Mouse (Mus musculus): ENCODE results near the gene Pepd. TPM values are rescaled to one million over a fixed set of nuclear protein-coding genes. Genes with fewer than 3 reads are reported as not detected.

Gene Pepd
- total RNA-seq (2021), result 52.8 and 53.9 TPM in 2 replicates
- long read RNA-seq, experiment 1, transcript Pepd-202 (3 exons, 1,043 nt), result minor isoform, 10 of 148 reads
- long read RNA-seq, experiment 1, transcript Pepd-201 (15 exons, 1,881 nt), result major isoform, 129 of 148 reads
- long read RNA-seq, experiment 1, partial matches to known transcripts, result 6 of 148 reads
- long read RNA-seq, experiment 1, other reads (novel, unspliced or antisense), result 3 of 148 reads
- long read RNA-seq, experiment 2, transcript Pepd-202 (3 exons, 1,043 nt), result minor isoform, 9 of 115 reads
- long read RNA-seq, experiment 2, transcript Pepd-201 (15 exons, 1,881 nt), result major isoform, 90 of 115 reads
- long read RNA-seq, experiment 2, partial matches to known transcripts, result 9 of 115 reads
- long read RNA-seq, experiment 2, other reads (novel, unspliced or antisense), result 5 of 115 reads

DNA sequence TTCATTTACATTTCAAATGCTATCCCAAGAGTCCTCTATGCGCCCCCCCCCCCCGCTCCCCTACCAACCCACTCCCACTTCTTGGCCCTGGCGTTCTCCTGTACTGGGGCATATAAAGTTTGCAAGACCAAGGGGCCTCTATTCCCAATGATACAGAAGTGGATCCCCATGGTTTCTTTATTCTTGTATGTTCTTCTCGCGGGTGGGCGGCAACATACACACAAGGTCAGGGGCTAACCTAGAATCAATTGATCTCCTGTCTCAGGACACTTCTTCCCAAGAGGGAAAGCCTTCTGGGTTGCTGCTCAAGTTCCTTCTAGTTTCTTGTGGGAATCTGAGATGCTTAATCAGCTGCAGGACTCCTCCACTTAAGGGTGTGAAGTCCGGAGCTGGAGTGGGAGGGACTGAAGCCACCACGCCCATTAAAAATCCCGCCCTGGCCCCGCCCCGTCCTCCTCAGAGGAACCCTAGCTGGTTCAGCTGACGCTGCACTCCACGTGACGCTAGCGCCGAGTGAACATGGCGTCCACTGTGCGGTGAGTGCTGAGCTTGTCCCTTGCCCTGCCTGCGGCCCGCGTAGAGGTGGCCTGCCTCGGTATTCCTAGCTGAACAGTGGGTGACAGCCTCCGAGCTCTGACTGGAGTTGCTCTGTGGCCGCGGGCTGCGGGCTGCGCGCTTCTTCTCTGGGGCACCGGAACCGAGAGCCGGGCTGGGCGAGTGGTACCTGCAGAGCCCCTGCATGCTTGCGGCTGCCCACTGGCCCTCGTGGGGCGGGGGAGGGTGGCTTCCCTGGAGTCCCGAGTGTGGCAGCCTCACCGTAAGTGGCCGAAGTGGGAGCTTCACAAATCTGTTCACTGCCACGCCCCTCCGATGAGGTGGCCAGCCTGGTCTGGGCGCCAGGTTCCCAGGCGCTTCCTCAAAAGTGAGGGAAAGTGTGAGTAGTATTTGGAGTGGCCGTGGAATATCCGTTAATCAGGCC is at the start of gene Pepd:
TSS of gene Pepd (plus strand) at position 461 of the 979 bp plus-strand sequence.
- peak; percentile 94 for DNase-seq

DNA sequence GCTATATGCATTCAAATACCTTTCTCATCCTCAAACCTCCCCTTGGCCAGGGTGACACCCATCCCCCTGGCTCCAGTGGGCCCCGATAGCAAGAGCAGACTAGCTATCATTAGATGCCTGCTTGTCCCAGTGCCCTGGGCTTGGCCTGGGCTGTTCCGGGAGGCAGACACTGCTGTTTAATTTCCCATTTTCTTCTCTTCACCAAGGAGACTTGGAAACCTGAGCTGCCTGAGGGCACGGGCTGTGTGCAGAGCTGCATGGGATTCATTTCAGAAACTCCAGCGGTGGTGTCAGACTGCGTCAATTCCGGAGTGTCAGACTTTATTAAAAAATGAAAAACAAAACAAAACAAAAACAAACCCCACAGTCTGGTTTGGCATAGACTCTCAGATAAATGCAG is 44.9 kb upstream of the Pepd start:
- no peak for DNase-seq

DNA sequence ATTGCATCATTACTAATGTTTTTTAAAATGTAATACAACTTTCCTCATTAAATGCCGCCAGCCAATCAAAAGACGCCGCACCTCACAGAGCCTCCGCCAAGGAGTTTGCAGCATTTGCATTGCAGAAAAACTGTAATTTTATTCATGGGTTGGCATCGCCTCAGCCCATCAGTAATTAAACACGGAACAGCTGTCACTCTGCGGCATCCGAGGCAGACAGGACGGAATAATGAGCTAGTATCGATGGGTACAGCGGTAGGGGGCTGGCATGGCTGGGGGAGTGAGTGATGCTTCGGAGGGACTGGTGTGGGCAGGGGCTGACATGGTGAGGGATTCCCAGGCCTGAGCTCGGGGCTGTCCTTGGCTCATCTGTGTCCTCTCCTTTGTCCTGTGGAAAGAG is 42.5 kb upstream of the Pepd start:
- no peak for DNase-seq

DNA sequence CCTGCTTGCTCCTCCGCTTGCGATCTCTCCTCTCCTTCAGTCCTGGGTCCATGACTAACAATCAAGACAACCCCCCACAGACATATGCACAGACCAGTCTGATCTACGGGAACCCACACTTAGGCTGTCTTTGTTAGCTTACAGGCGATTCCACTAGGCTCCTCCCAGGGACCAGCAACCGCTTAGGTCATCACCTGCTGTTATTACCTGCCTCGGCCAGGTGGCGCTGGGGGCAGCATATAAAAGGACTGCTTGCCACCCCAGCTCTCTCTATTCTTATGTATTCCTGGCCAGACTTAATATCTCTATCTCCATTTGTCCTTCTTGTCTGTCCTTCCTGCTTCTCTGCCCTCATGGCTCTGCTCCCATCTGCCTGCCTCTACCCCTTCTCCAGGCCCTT is 35.4 kb upstream of the Pepd start:
- no peak for DNase-seq

DNA sequence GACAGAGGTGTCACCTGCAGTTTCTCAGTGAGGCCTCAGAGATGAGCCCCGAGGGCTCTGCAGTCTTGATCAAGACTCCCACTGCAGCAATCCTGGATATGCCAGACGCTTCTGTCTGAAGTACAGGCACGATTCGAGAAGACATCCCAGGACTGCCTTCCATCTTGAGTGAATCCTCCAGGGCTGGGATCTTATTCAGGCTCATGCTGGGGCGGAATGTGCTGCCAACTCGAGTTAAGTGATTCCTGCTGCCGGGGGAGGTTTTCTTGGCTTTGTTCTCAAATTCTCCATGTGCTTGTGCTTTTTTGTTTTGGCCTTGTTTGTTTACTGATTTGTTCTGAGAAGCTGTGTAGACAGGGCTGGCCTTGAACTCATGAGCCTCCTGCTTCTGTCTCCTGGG is 34.4 kb upstream of the Pepd start:
- DNase-seq, result no peak

DNA sequence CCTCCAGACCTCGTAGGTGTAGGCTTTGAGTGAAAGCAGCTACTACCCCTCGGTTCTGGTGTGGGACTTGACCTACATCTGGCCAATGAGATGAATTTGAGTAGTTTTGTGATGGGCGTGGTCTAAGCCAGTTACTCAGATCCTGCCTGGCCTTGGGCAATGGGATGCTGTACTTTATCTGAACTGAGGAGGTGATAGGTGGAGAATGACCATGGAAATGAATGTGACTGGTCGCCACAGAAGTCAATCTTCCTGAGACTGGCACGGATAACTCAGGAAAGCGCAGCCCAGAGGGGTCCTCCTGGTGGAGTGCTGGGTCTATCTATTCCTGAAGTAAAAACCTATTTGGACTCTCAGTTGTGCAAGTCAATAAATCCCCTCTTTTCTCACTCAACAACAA is 23.7 kb upstream of the Pepd start:
- peak; percentile 45 for DNase-seq

DNA sequence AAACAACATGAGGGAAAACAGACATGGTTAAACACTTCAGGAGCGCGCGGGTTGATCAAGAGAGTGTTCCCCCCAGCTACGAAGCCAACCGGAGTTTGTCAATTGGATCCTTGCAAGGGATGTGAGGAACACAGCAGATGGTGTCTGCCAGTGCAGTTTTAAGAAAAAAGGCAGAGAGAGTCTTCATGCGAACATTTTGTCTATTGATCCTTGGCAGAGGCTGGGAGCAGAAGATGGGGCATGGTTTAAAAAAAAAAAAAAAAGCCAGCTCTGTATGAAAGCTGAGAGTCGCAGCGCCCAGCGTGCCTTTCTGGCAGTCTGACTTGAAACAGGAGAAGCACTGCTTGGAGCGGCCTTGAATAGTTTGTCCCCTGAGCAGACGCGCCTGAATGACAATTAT is 23.3 kb upstream of the Pepd start:
- DNase-seq, result no peak

DNA sequence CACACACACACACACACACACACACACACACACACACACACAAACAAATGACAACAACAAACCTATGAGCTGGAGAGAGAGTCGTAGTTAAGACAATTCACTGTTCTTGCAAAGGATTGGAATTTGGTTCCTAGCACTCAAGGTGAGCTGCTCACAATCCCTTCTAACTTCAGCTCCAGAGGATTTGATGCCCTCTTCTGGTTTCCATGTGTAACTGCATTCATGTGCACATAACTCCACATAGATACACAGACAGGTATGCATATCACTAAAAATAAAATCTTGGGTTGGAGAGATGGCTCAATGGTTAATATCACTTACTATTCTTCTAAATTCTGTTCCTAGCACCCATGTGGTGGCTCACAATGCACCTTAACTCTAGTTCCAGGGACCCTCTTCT is 19.3 kb upstream of the Pepd start:
- no peak for DNase-seq

DNA sequence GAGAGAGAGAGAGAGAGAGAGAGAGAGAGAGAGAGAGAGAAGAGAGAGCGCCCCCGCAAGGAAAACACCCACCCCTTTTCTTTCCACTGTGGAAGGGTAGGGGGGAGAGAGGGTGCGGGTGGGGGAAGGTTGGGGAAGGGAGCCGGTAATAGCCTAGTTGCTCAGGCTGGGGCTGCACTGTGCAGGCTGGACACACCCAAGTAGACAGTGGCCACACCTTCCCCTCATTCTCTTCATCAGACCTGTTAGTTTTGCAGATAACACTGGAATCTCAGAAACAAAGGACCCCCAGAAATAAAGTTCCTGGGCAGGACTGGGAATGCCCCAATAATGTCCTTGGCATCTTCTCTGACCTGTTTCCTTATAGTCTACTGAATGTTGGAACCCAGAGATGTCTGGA is 15.7 kb upstream of the Pepd start:
- DNase-seq, result no peak

DNA sequence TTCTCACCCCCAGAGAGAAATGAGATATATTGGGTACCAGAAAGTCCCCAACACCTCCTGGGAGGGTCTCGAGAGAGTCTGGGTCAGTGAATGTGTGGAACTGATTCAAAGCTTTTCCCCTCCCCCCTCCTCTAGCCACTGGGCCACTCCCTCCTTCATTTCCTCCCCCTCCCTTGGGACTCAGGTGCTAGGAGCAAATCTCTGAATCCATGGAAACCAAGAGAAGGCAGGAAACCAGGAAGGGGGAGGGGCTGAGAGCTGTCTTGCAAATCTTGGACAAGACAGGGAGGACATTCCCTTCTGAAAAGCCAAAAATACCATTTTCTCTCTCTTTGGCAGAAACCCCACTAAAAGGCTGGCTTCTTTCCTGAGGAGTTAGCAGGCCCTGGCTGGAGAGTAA is 15.1 kb upstream of the Pepd start:
- DNase-seq, result peak; percentile 26

DNA sequence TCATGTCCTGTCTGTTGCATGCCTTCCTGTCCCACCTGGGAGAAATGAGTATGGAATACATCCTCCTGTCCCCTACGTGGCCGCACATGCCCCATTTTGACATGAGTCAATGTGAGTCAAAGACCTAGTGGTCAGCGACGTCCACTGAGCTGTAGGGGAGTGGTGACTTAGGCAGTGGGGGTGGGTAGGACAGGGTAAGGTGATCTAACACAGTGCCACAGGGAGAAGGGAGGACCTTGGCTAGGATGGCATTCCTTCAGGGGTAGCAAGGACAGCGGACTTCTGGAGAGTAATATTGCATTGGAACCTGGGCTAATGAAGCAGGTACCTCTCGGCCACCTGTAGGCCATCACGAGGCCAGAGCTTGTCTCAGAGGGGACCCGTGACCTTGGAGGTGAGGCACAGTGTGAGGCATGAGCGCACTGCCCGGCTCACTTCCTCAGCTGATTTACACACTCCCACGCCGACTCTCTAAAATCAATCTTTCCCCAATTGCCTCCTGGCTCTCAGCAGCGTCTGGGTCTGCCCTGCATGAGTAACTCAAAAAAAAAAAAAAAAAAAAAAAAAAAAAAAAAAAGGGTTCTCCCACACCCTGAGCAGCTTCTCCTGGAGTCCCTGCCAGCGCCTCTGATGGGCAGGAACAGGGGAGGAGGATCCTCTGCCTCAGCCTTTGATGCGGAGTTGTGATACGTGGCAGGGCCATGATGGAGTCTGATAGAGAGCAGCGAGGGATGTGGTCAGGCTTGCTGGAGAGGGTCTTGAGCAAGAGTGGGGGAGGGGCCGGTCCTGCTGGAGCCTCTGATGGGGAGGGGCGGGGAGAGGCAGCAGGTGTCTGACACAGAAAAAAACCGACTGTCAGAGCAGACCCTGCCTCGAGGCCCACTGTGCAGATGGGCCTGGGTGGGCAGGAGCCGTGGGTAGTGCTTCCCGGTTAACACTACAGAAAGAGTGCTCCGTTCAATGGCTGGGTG is 1.8 kb upstream of the Pepd start:
- peak; percentile 39 for DNase-seq

DNA sequence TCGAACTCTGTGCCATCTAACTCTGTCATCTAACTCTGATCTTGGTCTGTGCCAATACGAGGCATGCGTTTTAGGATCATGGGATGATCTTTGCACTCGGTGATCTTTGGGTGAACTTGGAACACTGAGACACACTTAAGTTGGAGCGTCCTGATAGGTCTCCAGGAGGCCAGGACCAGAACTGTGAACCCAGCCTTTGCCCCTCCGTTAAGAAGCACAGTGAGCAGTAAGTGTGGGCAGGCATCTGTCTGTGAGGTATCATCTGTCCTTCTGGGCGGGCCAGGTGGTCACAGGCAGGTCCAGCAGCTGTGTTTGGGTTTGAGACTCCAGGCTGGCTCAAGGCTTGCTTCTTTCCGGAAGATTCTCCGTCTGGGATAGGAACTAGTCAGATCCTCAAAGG is 1.8 kb downstream of the Pepd start:
- no peak for DNase-seq

DNA sequence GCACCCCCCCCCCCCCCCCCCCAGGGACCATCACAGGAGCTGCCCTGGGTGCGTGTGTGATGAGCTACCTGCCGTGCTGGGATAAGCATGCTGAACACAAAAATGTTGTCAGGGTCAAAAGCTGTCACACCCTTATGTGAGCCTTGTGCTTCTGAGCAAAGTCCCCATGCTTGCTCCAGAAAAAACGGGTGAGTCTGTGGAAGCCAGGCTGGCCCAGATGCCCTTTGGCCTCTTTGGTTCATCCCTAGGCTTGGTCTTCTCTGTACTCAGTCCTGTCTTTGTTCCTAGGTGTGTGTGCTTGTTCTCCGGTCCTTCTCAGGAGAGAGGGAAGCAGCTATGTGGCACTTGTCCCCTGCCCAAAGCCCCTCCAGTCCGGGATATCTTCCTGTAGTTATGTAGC is 3.4 kb downstream of the Pepd start:
- DNase-seq, result no peak

DNA sequence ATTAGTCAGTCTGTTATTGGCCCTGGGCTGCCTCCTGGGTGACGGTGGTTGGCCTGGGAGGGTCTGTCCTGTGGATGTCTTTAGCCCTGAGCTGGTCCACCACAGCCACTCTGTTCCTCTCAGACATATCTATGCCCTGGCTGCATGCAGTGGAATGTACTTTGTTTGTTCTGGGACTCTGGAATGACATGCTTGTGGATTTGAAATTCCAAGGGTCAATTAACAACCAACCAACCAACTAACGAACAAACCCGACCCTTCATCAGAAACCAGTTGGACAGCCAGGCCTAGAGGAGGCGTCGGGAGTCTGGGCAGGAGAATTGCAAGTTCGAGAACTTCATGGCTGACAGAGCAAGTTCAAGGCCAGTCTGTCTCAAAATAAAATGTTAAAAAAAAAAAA is 5.4 kb downstream of the Pepd start:
- no peak for DNase-seq

DNA sequence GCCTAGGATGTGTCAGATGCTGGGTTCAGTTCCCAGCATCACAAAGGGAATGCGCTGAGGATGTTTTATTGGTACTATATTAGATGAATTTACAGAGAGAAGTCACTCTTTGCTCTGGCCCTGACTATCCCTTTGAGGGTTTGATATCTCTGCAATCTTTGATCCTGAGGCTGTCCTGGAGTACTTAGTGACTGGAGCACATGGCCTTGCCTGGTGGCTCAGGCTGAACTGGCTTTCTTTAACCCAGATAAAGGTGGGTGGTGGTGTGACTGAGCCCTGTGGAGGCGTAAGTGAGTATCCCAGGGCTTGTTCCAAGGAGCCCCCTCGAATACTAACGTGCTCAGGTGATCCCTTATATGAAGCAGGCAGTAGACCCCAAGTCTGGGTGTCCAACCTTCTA is 5.8 kb downstream of the Pepd start:
- DNase-seq, result no peak

DNA sequence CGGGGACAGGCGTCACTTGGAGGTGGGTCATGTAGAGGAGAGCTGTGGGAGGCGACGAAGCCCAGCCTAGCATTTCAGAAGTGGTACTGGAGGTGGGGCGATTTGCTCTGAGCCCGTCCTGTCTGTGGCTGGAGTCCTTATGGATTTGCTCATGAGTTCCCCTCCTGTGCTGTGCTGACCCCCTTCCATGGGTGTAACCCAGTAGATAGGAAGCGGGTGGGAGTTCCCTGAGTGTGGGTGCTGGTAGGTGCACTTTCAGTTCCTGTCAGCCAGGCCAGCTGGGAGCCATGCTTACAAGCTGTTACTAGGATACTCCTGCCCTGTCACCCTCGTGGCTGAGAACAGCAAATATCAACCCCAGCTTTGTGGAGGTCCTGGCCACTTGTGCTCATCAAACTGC is 6.2 kb downstream of the Pepd start:
- DNase-seq, result no peak

DNA sequence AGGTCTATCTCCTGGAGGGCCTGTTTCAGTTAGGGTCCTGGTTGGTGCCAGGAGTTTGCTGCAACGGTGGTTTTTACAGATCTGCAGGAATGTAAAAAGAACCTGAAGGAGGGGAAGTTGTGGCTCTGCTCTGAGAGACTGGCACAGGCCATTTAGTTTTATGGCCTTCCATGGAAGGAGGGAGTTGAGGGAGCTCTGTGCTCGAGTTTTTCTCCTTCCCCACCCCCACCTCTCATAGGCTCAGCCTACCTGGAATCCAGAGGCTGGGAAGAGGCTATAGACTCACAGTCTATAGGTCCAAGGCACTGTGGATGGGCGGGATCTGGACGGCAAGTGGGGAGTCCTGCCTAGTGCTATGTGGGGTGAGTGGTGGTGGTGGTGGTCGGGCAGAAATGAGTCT is 6.9 kb downstream of the Pepd start:
- DNase-seq, result no peak

DNA sequence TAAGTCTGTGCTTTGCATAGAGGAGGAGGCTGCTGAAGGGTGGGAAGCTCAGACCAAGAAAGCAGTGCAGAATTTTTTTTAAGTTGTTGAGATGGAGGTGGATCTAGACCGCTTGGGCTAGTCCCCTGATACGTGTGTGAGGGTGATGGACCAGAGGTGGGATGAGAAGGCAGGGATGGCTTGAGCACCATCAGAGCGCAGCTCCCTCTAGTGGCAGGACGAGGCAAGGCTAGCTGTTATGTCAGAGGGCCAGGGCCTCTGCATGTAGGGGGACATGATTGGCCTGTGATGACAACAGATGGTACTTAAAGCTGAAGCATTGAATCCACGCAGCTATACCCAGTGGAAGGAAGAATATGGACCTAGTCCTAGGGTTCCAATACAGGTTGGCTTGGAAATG is 7.6 kb downstream of the Pepd start:
- peak; percentile 46 for DNase-seq

DNA sequence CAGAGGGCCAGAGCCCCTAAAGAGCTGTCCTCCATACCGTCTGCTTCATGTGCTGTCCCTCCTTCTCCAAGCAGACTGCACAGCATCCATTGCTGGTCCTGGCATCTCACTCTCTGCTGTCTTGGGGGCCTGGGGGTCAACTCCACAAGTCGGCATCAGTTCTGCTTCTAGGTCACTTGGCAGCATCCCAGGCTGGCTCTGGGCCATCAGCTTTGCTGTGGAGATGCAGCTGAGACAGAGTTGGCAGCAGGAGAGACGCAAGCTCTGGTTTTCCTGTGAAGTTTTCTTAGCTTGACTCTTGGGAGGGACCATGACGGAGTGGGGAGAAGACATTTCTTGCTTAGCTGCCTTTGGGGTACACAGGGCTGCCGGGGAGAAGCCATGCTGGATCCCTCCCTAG is 13.0 kb downstream of the Pepd start:
- DNase-seq, result peak; percentile 80

DNA sequence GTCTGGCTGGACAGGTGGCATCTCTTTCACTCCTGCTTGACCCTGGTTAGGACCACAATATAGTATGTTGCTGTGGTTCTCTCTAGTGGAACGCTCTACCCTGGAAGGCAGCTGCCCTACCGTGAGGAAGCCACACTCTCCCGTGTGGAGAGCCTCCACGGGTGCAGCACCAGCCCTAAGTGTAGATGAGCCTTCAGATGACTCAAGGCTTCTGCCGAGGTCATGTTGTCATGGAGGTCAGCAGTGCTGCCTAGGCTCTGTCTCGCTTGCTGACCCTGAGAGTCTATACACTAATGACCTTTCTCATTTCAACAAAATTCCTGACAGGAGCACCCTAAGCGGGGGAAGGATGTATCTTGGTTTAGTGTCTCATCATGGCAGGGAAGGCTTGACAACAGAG is 13.8 kb downstream of the Pepd start:
- peak; percentile 25 for DNase-seq

DNA sequence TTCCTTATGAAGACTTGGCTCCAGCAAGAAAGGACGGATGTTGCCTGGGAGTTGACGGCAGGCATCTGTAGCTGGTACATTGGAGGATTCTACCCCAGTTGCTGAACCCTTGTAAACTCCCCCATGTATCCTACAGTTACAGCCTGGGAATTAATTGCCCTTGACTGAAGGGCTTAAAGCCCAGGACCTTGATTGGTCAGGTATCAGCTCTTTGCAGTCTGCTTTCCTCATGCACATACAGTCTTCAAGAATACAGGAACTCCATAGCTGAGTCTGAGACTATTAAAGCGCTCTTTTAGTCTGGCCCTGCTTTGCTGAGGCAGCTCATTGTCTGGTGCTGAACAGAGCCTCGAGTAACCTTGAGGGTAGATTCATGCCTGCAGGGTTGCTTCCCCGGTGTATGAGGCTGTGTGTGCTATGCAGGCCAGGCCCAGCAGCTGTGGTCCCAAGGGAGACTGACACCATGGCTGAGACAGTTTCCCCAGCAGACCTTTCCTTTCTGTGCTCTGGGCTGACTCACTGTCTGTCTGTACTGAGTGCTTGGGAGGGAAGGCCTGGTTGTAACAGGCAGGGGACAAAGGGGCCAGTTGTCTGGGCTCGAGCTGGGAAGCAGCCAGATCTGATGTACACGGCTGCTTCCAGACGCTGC is 17.6 kb downstream of the Pepd start:
- peak; percentile 42 for DNase-seq
